Mouse (Mus musculus) layer of hippocampus, postnatal 36 days (tissue): ENCODE measurements at regions not wholly inside any gene's neighbourhood (a gene's known extent, or its start where the extent isn't known, plus 50 kb on each side); places are given as distances from the start of the nearest gene placed in this dataset.

ENCODE experiments used
- DNase-seq, 2 experiments: peaks; one replicate each; pipeline ENCODE4 v3.0.0; 2022

DNA sequence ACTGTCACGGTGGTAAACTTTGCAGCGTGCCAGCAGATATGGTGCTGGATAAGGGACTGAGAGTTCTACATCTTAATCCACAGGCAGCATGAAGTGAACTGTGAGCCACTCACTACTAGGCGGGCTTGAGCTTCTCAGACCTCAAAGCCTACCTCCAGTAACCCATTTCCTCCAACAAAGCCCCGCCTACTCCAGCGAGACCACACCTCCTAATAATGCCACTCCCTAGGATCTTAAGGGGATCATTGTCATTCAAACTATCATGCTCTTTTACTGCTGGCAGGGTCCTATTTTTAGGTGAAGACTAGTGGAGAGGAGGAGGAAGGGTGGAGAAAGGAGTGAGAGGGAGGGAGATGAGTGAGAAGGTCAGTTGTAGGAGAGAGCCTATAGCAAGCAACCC, 122.0 kb downstream of the Mycn start:
- DNase-seq: no peak

DNA sequence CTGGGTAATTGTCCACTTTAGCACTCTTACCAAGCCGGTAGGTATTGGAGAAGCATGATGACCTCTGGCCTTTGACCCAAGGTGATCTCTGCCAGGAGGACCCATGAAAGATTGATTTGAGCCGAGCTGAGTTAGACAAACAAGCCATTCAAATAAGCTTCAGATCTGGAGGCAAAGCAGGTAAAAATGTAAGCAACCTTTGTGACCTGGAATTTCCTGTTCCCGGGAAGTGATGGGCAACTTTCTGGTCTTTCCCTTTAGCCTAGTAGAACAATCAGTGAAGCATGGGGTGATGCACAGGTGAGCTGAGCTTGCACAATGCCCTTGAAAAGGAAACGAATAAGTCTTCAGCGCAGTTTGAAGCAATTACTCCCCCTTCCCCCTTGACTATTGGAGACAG, 127.0 kb downstream of the Mycn start:
- DNase-seq: no peak

DNA sequence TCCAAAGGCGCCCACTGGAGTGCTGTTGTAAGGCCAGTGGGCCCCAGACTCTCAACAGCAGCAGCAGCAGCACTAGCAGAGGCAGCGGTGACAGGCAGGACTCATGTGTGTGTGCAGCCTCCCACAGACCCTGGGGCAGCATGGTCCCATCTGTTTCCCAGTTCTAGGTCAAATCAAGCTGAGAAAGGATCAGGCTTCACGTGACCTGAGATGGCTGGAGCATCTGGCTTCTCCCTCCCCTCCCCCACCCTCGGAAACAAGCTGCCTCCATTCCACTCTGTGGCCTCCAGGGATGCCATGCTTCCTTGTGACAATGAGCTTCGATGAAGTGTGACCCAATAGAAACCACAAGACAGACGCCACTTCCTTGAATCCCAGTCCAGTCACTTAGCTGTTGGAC, 128.8 kb downstream of the Mycn start:
- DNase-seq: no peak

DNA sequence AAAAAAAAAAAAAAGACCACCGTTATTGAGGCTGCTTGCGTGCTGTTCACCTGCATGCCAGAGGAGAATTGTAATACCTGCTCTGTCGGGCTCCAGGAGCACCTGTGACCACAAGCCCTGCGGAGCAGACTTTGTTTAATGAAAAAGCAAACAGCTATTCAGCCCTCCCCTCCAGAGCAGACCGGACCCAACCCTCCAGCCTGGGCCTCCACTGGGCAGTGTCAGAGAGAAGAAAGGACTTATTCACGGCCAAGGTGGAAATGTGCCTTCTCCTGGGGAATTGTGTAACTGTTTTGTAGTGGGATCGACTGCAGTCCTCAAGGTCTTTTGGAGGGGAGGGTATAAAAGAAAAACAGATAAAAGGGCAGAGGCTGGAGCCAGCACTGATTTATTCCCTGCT, 130.8 kb downstream of the Mycn start:
- DNase-seq: no peak

DNA sequence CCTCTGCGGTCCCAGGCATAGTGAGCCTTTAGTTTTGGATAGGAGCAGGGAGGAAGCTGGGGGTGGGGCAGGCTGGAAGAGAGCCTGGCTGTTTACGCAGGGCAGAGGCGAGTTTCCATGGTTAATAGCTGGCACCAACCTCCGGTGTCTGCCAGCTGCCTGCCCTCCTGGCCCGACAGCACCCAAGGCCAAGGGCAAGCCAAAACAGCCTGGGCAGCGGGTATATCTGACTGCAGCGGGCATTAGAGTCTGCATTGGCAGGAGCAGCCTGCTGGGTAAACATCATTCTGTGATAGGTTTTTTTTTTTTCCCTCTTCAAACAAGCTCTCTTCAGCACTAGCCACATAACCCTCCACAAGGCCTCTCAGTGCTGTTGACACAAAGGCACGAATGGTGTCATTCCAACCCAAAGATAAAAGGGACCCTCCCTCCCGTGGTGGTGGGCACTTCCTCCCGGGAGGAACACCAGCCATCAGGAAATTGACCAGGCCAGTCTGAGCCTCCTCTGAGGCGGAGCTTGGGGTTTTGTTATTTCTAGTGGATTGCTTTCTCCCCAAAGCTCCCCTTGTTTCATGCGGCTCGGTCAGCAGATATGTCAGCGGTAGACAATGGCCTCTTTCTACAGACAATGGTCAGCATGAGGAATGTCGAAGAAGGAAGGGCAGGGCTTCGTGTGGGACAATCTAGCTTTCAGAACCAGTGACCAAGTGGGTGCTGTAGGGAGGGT, 131.4 kb downstream of the Mycn start:
- DNase-seq: peak; percentile 53 to 66

DNA sequence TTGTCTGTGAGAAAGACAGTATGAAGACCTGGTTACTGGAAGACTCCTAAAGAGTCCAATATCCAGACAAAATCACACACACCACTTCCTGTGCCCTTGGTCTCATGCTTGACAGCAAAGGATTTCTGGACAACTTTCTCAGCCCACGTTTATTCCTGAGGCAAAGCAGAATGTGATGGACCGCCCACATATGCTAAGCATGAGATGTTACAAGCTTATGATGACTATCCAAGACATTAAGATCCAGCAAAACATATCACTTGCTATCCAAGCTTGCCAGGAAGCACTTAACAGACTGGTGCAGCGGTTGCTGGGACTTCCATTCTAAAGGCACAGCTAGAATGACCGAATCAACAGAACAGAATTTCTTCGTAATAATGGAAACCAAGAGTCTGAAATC, 133.6 kb downstream of the Mycn start:
- no peak for DNase-seq

DNA sequence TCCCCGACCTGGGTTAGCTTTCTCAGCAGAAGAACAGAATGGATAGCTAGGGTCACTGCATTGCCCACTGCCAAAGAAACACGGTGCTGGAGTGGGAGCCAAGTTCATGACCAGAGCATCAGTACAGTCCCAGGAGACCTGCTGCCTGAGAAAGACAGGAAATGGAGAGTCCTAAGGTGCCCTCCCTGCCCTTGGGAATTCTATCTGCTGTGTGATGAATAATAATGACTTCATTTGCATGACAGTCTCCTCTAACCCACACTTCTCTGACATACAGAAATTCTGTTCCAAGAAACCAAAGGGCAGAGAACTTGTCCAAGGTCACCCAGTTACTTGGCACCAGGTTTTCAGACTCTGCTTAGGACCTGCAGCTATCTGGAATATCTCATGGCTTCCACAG, 138.1 kb downstream of the Mycn start:
- DNase-seq: no peak

DNA sequence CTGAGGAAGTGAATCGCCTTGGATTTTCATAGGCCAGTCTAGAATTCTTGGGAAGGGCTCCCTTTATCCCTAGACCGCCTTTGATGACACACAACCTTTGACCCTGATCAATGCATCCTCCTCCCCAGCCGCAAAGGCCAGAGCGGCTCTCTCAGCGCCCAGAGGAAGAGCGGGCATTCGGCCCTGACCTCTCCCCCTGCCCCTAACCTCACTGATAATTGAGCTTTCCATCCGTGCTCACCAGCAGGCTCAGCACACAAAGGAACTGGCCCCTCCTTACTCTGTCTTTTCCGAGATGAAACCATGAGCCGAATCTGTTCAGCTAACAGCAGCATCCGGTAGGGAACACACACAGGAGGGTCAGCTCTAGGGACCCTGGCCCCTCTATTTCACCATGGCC, 139.3 kb downstream of the Mycn start:
- no peak for DNase-seq

DNA sequence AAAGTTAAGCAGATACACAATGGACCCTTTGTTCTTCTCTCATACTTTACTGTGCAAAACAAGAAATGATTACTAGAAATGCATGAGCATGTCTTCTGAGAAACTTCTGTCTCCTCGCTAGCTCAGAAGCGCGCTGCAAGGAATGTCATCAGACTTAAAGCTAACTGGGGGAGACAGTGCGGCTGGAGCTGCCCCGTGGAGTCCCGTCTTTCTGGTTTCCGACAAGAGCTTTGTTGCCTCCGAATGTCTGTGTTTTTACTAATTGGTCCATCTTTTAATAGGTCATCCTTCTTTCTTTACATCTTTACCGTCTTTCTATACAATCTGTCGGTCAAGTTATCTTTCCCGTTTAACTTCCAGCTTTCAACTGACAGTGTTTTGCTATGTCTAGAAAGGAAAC, 140.0 kb downstream of the Mycn start:
- no peak for DNase-seq

DNA sequence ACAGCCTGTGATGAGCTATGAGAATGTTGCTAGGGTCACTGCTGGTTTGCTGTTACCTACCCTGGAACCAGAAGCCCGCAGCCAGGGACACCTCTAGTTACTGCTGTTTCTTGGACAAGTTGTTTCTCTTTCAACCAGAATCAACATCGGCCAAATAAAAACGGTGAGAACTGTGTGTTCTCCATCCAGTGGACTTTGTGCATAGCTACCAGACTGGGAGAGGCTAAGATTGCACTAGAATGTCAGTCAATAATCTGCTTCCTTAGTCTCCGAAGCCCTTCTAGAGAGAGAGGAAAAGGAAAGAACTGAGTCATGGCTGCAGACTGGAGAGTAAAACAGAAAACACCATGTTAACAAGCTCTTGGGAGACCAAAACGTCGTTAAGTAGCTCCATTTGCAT, 141.6 kb downstream of the Mycn start:
- DNase-seq: no peak

DNA sequence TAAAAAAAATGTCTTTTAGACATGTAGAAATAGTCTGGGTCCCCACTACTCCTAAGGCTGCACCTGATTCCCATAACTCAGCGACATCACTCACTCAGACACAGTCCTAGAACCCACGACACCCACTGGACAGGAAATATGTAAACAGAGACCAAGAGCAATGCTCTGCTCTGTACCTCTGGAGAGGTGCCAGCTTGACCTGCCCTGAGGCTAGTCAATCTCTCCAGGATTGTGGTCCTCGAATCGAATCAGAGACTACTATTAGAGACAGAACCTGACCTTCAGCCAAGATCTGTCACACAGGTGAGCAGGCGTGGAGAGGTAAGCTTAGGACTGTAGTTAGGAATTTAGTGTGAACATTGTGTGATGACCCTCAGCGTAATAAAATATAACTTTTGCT, 152.7 kb downstream of the Mycn start:
- DNase-seq: no peak

DNA sequence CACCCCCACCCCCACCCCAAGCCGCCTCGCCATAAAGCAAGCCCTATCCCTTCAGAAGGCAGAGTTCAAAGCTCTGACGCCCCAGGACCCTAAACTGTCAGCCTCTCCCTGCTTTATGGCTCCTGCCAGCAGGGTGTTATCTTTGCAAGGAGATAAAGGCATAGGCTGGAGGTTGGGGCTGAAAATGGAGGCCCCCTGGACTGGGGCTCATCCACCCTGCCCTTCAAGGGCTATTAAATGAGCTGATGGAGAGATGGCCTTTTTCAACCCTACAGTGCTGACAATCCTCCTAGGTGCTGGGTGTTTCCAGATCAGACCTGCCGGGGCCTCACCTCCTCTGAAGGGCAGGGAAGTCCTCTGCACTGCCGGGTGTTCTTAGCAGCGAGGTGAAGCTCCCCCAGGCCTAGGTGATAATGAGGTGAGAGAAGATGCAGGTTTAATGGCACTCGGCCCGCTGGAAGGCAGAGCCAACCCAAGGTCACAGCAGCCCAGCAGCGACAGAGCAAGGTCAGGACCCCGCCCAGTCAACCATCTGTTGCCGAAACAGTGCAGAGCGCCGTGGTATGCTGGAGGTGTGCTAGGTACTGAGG, 153.4 kb downstream of the Mycn start:
- DNase-seq: no peak

DNA sequence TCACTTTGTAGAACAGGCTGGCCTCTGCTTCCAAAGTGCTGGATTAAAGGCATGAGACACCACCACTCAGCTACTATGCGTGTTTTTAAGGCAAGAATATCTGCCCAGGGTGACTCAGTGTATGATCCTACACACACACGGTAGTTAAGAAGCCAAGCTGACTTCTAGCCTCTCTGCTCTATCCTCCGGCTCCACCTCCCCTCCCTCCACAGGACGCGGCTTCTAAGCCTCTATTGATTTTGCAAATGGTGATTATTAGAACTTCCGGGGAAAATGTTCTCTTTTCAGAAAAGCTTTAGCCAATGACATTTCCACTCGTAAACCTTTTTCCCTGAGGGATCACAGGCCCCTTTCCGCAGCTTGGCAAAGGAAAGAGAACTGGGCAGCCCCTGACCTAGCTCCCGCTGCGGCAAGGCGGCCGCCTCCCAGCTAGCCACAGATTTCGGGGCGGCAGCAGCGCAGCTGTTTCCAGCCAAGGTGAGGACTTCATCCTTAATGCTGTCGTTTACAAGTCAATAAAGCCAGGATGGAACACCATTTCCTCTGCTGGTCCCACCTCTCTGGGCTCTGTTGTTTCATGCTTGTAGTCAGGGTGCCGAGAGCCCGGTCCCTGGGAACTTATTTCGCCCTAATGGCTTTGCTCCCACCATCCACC, 154.0 kb downstream of the Mycn start:
- no peak for DNase-seq

DNA sequence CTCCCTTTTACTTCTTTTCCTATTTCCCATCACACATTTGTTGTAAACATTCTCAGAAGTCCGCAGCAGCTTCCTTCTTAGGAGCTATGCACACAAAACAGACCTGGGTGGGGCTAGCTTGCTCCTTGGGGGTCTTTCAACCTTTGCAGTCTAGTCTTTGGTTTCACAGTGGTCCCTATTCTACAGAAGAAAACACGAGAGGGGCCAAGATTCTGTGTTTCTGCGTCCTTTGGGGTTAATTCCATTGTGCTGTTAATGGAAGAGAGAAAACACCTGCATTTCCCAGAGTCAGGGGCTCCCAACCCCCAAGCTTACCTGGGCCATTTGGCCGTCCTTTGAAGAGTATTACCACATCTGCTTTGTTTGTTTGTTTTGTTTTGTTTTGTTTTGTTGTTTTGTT, 154.6 kb downstream of the Mycn start:
- DNase-seq: no peak

DNA sequence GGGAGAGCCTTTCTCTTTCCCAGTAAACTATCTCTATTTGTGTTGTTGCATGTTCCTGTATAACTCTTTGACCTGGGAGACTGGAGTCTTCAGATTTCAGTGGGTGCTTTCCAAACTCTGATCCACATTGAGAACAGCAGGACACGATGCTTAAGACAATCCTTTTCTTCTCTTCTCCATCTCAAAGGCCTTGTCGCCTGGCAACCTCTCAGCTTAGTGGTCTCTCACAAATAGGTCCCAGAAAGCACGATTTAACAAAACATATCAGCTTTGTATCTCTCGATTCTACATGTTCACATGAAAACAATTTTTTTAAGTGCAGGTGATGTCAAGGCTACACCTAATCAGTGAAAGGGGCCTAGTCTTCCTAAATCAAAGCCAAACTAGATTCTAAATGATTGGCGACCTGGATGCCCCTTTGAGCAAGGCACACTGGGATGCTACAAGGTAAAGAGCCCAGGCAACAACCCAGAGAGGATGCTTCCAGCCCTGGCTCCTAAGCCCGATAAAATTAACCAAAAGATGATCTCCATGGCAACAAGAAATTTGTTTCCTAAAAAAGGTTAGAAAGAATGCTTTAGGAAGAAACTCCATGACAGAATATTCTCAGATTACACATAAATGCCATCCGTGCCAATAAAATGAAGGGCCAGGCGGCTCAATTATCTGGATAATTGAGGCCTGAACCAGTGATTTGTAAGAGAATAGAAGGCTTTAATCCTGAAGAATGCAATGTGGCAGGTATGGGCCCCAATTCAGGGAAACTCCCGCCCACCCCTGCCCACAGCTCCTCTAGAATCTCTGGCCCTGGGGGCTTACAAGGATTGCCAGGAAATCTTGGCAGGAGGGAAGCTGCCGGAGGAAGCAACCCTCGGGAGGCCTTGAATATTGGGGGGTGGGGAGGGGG, 157.8 kb downstream of the Mycn start:
- no peak for DNase-seq

DNA sequence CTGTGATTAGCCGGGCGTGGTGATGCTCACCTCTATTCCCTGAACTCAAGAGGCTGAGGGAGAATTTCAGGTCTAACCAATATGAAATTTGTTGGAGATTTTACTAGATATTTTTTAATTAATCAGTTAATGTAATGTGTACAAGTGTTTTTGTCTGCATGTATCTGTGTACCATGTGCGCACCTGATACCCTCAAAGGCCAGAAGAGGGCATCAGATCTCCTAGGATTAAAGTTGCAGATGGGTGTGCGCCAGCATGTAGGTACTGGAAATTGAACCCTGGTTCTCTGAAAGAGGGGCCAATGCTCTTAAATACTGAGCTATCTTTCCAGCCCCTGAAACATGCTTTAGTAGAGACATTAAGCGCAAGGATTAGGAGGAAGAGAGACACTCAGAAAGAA, 160.2 kb downstream of the Mycn start:
- no peak for DNase-seq

DNA sequence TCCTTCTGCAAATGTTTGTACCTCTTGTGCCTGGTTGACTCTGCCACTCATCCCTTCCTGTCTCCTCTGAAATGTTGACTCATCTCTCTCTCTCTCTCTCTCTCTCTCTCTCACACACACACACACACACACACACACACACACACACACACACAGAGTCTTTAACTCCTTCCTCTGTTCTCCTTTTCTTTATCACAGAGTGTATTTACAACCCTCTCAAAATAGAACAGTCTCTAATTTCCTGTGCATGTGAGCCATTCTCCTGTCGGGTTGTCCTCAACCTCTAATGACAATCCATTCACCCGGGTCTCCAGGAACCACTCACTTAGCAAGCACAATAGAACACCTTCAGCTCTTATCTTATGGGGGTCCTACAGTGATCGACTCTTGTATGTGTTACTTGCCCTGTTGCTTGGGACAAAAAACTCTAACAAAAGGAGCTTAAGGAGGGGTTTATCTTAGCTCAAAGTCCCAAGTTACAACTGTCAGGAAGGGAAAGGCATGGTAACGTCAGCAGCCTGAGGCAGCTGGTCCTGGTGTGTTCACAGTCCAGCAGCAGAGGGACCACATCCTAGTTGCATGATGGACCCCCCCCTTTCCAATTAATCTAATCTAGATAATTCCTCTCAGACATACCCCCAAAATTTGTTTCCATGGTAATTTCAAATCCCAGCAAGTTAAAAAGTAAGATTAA, 163.0 kb downstream of the Mycn start:
- DNase-seq: no peak

DNA sequence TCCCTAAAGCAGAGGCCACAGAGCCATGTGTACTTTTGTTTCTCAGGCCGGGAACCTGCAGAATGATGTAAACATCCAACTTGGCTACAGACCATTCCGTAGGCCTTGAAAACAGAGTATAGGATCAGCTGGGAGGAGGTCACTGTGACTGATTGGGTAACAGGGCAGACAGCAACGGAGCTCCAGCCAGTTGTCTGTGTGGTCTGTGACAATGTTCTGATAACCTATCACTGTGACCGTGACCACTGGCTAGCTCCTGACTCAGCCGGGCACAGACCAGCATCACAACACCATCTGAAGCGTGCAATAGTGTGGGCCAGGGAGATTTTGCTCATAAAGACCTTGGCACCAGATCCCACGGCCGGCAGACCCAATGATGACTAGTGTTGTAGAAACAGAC, 164.3 kb downstream of the Mycn start:
- DNase-seq: no peak

DNA sequence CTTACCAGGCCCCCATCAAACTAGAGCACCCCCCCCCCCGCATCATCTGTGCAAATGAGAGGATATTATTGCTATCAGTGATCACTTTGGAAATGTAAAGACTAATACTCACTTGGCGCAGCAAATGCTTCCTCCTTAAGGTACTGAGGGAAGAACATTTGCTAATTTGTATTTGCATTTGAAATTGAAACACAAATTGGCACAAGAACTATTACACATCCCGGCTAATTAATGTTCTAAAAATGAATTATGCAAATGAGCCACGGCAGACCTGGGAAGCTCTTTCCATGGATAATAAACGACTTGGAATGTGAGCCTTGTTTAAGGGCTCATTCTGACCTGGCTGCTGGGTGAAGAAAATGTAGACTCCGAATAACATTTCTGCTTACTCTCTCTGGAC, 164.9 kb downstream of the Mycn start:
- DNase-seq: no peak

DNA sequence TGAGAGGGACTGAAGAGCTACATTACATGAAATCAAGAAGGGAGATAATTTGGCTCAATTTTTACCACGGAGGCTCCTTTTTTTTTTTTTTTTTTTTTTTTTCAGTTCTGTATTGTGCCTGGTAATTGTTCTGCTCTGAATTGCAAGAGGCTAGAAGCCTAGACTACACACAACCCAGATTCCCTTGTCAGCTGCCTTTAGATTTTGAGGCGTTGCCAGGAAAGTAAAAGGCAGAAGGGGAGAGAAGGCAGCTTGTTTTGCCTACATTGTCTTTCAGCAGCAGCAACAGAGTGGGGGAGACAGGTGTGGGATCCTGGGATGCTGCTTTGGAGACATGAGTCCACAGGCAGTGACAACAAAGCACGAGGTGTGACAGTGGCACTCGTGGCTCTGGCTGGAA, 170.7 kb downstream of the Mycn start:
- no peak for DNase-seq

DNA sequence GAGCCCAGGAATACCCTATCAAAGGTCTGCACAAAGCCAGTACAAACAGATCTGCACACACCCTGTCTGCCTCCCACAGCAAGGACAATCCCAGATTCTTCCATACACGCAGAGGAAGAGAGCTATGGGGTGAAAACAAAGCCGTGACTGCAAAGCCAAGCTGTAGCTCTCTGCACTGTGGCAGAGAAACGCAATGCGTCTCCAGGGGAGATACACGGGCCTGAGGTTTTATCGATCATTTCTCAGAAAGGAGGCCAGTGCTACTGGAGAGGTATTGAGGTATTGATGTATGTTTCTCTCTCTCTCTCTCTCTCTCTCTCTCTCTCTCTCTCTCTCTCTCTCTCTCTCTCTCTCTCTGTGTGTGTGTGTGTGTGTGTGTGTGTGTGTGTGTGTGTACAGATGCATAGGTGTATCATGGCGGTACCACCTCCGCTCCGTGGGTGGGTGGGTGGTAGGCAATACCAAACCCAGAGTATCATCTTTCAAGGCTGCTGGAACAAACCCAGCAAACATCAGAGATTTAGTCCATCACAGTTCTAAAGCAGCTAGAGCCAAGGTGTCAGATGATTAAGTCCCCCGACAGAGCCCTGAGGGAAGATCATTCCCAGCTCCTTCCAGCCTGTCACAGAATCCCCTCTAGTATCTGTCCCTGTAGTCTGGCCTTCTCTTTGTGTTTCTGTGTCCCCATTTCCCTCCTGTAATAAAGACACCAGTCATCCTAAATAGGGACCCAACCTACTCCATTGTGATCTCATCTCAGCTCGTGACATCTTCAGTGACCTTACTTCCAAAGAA, 175.0 kb downstream of the Mycn start:
- no peak for DNase-seq
